In the genomic region with DNA sequence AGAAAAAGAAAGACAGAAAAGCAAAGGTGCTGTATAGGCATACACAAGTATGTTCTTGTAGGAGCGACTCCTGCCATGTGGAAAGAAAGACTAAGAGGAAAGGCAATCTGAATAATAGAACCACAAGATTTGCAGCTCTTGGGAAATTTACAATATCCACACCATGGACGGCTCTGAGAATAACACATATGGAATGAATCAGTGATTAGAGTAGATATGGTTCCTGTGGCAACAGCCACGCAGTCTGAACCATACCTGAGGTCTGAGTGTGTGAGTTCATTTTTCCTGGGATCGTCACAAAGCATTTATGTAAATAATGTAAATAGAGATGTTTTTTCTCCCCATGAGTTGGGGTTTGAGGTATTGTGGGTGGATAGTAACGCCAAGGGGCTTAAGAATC, we compare ENCODE assay signal across 19 mouse cellular contexts.
"Had no signal": no experiment of that assay in that cellular context is flagged by ENCODE, and none has a peak within 500 bp of the region (broad histone marks: within the 10 kb centered on the region; RNA-seq: fewer than 3 reads in every experiment).

No protein-coding gene starts in this region.

- H3K4me3 ChIP-seq: lung, embryonic 15.5 days; megakaryocyte, embryonic 14.5 days; midbrain, embryonic 13.5 days; midbrain, embryonic 15.5 days; neural tube, embryonic 12.5 days had no signal

- ATAC-seq: lung, postnatal 0 days; midbrain, embryonic 13.5 days; midbrain, embryonic 15.5 days had no signal

- H3K27me3 ChIP-seq: lung, embryonic 15.5 days; megakaryocyte, embryonic 14.5 days; midbrain, embryonic 13.5 days; midbrain, embryonic 15.5 days; neural tube, embryonic 12.5 days had no signal

- H3K4me1 ChIP-seq: lung, embryonic 15.5 days; megakaryocyte, embryonic 14.5 days; midbrain, embryonic 13.5 days; midbrain, embryonic 15.5 days; neural tube, embryonic 12.5 days had no signal

- DNase-seq: lung, adult 2 months; lung, postnatal 14 days; lung, postnatal 36 days; retina, postnatal 1 day; right cerebral cortex, adult 18-20 months; right cerebral cortex, postnatal 25 days; right cerebral cortex, postnatal 4 days; spleen, adult 18-20 months; thymus, adult 18-20 months; thymus, postnatal 14 days; thymus, postnatal 36 days had no signal

- H3K9ac ChIP-seq: lung, embryonic 15.5 days; midbrain, embryonic 13.5 days; midbrain, embryonic 15.5 days; neural tube, embryonic 12.5 days had no signal

- H3K9me3 ChIP-seq: lung, embryonic 15.5 days; megakaryocyte, embryonic 14.5 days; midbrain, embryonic 13.5 days; midbrain, embryonic 15.5 days; neural tube, embryonic 12.5 days had no signal

- H3K36me3 ChIP-seq: lung, embryonic 15.5 days; midbrain, embryonic 13.5 days; midbrain, embryonic 15.5 days; neural tube, embryonic 12.5 days had no signal

- H3K27ac ChIP-seq: lung, embryonic 15.5 days; macrophage; midbrain, embryonic 13.5 days; midbrain, embryonic 15.5 days; neural tube, embryonic 12.5 days had no signal

- H3K4me2 ChIP-seq: lung, embryonic 15.5 days; midbrain, embryonic 11.5 days; midbrain, embryonic 13.5 days; midbrain, embryonic 15.5 days; neural tube, embryonic 12.5 days had no signal
